Mouse (Mus musculus): ENCODE measurements around the gene Gimap5. TPM values are rescaled to one million over a fixed set of nuclear protein-coding genes. Genes with fewer than 3 reads are reported as not detected.

The Gimap5 gene
- polyA plus RNA-seq, 1 experiment, result 7.7 TPM

Other genes with a start within 250 kb of the Gimap5 start
- gene Atp6v0e2, start 208.6 kb upstream of the Gimap5 start, polyA plus RNA-seq (2012; rRNA removed), result 50.0 and 56.9 TPM in 2 replicates
- gene Lrrc61, start 191.4 kb upstream of the Gimap5 start, polyA plus RNA-seq (2012; rRNA removed), result 12.3 and 13.4 TPM in 2 replicates
- 374 and 453 TPM in 2 replicates for gene Rarres2, start 173.4 kb upstream of the Gimap5 start, polyA plus RNA-seq (2012; rRNA removed)
- gene Gm45021, start 156.6 kb upstream of the Gimap5 start, polyA plus RNA-seq (2012; rRNA removed), result 0.47 and 0.56 TPM in 2 replicates
- gene Repin1, start 152.3 kb upstream of the Gimap5 start, polyA plus RNA-seq (2012; rRNA removed), result 45.0 and 45.4 TPM in 2 replicates
- gene Gm44965, start 152.3 kb upstream of the Gimap5 start, polyA plus RNA-seq (2012; rRNA removed), result not detected in 2 replicates
- 4.6 and 7.7 TPM in 2 replicates for gene Zfp775, start 144.1 kb upstream of the Gimap5 start, polyA plus RNA-seq (2012; rRNA removed)
- gene AI854703, start 119.4 kb upstream of the Gimap5 start, polyA plus RNA-seq (2012; rRNA removed), result 5.7 and 6.2 TPM in 2 replicates
- gene Gimap8, start 99.0 kb upstream of the Gimap5 start, polyA plus RNA-seq (2012; rRNA removed), result 6.2 and 8.1 TPM in 2 replicates
- 5.6 and 6.9 TPM in 2 replicates for gene Gimap9, start 70.1 kb upstream of the Gimap5 start, polyA plus RNA-seq (2012; rRNA removed)
- gene Gimap4, start 61.6 kb upstream of the Gimap5 start, polyA plus RNA-seq (2012; rRNA removed), result 19.0 and 19.1 TPM in 2 replicates
- 22.4 and 25.3 TPM in 2 replicates for gene Gimap6, start 38.0 kb upstream of the Gimap5 start, polyA plus RNA-seq (2012; rRNA removed)
- 1.3 and 1.8 TPM in 2 replicates for gene Gm28053, start 27.6 kb upstream of the Gimap5 start, polyA plus RNA-seq (2012; rRNA removed)
- gene Gimap7, start 27.6 kb upstream of the Gimap5 start, polyA plus RNA-seq (2012; rRNA removed), result 0.65 and 1.0 TPM in 2 replicates
- 3.0 and 5.5 TPM in 2 replicates for gene Gimap1, start 7.1 kb upstream of the Gimap5 start, polyA plus RNA-seq (2012; rRNA removed)
- 5.4 and 7.9 TPM in 2 replicates for gene Gimap3, start 24.7 kb downstream of the Gimap5 start, polyA plus RNA-seq (2012; rRNA removed)
- gene Tmem176a, start 94.7 kb downstream of the Gimap5 start, polyA plus RNA-seq (2012; rRNA removed), result 133 and 146 TPM in 2 replicates
- 391 and 400 TPM in 2 replicates for gene Tmem176b, start 95.3 kb downstream of the Gimap5 start, polyA plus RNA-seq (2012; rRNA removed)
- gene Aoc1, start 126.7 kb downstream of the Gimap5 start, polyA plus RNA-seq (2012; rRNA removed), result 0.08 and 0.18 TPM in 2 replicates
- not detected in 2 replicates for gene 1600015I10Rik, start 183.7 kb downstream of the Gimap5 start, polyA plus RNA-seq (2012; rRNA removed)
- not detected in 2 replicates for gene Doxl2, start 228.8 kb downstream of the Gimap5 start, polyA plus RNA-seq (2012; rRNA removed)
- not detected in 2 replicates for gene Svs1, start 240.7 kb downstream of the Gimap5 start, polyA plus RNA-seq (2012; rRNA removed)

Data from urinary bladder, adult 2 months (tissue).